Mouse (Mus musculus) ovary, postnatal 36 days (tissue): ENCODE data around the gene Clstn2.

Experiments used
- DNase-seq: peaks from one replicate; pipeline ENCODE4 v3.0.0; 2022; ENCODE audit warnings: low spot score, mixed read lengths

Gene Clstn2

GRCm38 (mm10) chr9:97950378-97951006 is 82.5 kb downstream of the Clstn2 start:
- DNase-seq: no peak

- no peak for DNase-seq
Measured at GRCm38 (mm10) chr9:97919326-97919725, 113.7 kb downstream of the Clstn2 start.

- no peak for DNase-seq
Measured at GRCm38 (mm10) chr9:97891415-97891814, 141.6 kb downstream of the Clstn2 start.

GRCm38 (mm10) chr9:97883336-97883735 is 149.6 kb downstream of the Clstn2 start:
- no peak for DNase-seq

GRCm38 (mm10) chr9:97867013-97867700 is 165.8 kb downstream of the Clstn2 start:
- DNase-seq: no peak

- DNase-seq: no peak
Measured at GRCm38 (mm10) chr9:97852859-97853258, 180.1 kb downstream of the Clstn2 start.

- no peak for DNase-seq
Measured at GRCm38 (mm10) chr9:97847873-97848838, 184.8 kb downstream of the Clstn2 start.

GRCm38 (mm10) chr9:97842054-97842453 is 190.9 kb downstream of the Clstn2 start:
- DNase-seq: no peak

- DNase-seq: no peak
Measured at GRCm38 (mm10) chr9:97831216-97831615, 201.8 kb downstream of the Clstn2 start.

GRCm38 (mm10) chr9:97829919-97830318 is 203.1 kb downstream of the Clstn2 start:
- DNase-seq: no peak

GRCm38 (mm10) chr9:97827689-97828088 is 205.3 kb downstream of the Clstn2 start:
- DNase-seq: no peak

- DNase-seq: no peak
Measured at GRCm38 (mm10) chr9:97826077-97826947, 206.7 kb downstream of the Clstn2 start.

GRCm38 (mm10) chr9:97817116-97817515 is 215.9 kb downstream of the Clstn2 start:
- DNase-seq: no peak

- no peak for DNase-seq
Measured at GRCm38 (mm10) chr9:97816143-97816805, 216.7 kb downstream of the Clstn2 start.

GRCm38 (mm10) chr9:97813157-97813556 is 219.8 kb downstream of the Clstn2 start:
- DNase-seq: no peak

- DNase-seq: no peak
Measured at GRCm38 (mm10) chr9:97807031-97807430, 225.9 kb downstream of the Clstn2 start.

- DNase-seq: no peak
Measured at GRCm38 (mm10) chr9:97793661-97794060, 239.3 kb downstream of the Clstn2 start.

GRCm38 (mm10) chr9:97788151-97788670 is 244.8 kb downstream of the Clstn2 start:
- no peak for DNase-seq

- DNase-seq: no peak
Measured at GRCm38 (mm10) chr9:97780032-97780616, 252.9 kb downstream of the Clstn2 start.

- DNase-seq: no peak
Measured at GRCm38 (mm10) chr9:97775770-97776169, 257.2 kb downstream of the Clstn2 start.
